Mouse (Mus musculus) pancreas, adult 10 weeks (tissue): ENCODE data around the gene Ap3d1. TPM values are rescaled to one million over a fixed set of nuclear protein-coding genes. Genes with fewer than 3 reads are reported as not detected.

ENCODE experiments used
- polyA plus RNA-seq: library from polyadenylated mRNA; stranded (reverse); fragments of 350-450 nt; fragmentation: Illumina TruSeq; extraction: RNeasy Lipid Tissue Mini Kit (QIAGEN cat#74804); gene quantifications from one replicate; pipeline ENCODE4 v1.2.3, GENCODE M21; 2015; ENCODE audit warnings: low read depth, low replicate concordance; ENCODE audit not compliant: insufficient read depth

Ap3d1 gene
- polyA plus RNA-seq: 48.4 TPM

DNA sequence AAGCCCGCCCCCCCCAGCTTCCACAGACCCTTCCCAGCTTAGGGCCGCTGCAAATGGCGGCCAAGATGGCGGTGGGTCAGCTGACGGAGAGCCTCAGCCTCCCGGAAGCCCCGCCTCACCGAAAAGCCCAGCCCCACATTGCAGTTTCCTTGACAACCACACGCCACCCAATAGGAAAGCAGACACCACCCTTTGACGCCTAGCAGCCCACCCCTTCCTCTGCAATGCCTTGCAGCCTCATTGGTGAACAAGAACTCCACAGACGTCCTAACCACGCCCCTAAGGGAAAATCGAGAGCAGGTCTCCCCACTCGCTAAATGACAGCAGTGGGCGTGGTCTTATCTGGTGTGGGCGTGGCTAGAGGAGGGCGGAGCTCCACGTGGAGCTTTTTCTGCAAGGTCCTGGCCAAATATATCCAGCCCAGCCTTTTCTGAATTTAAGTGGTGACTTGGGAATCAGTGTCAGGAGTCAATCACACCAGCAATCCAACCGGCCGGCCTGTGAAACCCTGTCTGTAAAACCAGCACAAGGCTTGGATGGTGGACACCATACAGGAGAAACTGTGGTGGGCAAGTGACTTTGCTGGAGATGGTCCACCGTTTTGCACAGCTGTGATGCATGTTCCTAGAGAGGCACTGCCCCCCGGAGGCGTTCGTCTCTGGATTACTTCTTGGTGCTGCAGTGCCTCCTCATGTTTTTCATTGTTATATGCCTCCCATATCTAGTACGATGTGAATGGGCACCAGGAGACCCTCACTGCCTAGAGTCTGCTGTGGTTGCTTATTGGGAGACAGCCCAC lies at the start of gene Ap3d1:
Gene Ap3d1 (minus strand): TSS at position 85 of the 799 bp plus-strand sequence.

DNA sequence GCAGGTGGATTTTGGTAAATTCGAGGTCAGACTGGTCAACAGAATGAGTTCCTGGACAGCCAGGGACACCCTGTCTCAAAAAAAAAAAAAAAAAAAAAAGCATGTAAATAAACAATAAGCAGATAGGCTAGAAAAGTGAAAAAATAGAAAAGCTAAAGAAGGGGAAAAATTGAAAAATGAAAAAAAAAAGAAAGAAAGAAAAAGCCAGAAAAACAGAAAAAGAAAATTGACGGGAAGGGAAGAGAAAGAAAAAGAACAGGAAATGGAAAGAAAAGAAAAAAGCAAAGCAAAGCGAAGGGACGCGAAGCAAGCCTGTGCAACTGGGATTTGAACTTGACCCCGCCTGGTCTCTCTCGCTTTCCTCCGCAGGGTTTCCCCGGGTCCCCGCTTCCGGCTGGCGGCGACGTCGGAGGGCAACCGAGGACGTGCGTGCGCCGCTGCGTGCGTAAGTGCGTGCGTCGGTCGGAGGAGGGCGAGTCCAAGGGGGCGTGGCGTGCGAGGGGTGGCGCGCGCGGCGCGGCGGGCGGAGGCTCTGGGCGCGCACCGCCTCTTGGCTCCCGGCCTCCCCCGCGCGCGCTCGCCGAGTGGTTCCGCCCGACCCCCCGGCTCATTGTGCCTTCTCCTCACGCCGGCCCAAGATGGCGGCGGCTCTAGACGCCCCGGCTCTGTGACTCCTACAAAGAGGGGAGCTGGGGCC lies 12.7 kb upstream of the Ap3d1 start, which contains the start of gene Dot1l:
Gene Dot1l (plus strand): TSS at position 613 of the 697 bp plus-strand sequence.

DNA sequence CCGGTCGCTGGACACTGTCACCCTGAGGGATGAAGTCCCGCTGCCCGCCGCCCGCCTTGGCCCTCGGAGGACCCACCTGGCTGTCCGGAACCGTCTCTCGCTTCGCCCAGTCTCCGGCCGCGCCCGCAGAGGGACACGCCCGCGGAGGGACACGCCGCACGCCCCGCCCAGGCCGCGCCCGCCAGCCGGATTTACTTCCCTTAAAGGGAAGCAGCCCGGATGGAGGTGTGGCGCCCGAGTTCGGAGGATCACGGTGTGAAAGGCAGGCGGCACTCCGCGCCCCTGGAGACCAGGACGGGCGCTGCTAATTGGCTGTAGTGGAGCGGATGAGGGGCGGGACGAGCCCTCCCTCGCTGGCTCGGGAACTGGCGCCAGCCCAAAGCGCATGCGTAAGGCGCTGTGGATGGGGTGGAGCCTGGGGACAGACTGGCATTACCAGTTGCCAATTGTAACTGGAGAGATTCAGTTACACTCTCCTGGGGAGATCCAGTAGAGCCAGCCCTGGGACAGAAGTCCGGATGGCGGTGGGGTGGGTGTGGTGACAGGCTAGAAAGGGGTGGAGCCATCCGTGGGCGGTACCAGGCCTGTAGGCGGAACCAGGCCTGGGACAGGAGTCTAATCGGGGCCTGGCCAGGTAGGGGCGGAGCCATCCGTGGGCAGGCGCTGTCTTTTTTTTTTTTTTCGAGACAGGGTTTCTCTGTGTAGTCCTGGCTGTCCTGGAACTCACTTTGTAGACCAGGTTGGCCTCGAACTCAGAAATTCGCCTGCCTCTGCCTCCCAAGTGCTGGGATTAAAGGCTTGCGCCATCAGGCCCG lies 40.1 kb downstream of the Ap3d1 start, which contains the start of the genes Mob3a and Izumo4:
Gene Mob3a (minus strand): TSS at position 257 of the 815 bp plus-strand sequence.
Gene Izumo4 (plus strand): TSS at position 464 of the 815 bp plus-strand sequence.

DNA sequence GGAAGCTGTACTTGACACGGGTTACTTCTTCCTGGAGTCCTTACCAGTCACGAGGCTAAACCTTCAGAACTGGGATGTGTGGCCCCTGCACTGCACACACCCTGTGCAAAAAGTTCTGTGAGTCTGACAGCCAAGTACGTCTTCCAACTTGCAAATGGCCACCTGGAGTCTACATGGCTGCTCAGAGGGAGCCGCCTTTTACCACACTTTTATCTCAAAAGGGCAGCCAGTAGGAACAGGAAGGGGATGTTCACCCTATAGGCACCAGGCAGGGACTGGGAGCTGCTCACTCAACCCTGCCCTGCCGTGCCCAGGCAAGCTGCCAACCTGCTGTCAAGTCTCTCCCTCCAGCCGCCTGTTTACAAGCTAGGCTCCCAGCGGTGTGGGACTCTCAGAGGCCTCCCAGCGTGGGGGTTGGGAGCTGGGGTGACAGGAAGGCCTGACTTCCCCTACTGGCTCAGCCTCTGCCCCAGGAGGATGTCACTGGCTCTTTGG lies 64.1 kb downstream of the Ap3d1 start, which contains the start of gene Mknk2:
Gene Mknk2 (minus strand): TSS at position 171 of the 495 bp plus-strand sequence.

Other genes starting within 250 kb of the Ap3d1 start
- not detected for gene Onecut3, start 247.4 kb downstream of the Ap3d1 start, polyA plus RNA-seq
- not detected for gene Atp8b3, start 203.1 kb downstream of the Ap3d1 start, polyA plus RNA-seq
- gene Rexo1, start 180.7 kb downstream of the Ap3d1 start, polyA plus RNA-seq: 6.7 TPM
- gene Klf16, start 164.9 kb downstream of the Ap3d1 start, polyA plus RNA-seq: 3.2 TPM
- gene Abhd17a, start 151.9 kb downstream of the Ap3d1 start, polyA plus RNA-seq: 20.8 TPM
- gene Scamp4, start 139.4 kb downstream of the Ap3d1 start, polyA plus RNA-seq: 17.1 TPM
- not detected for gene Adat3, start 139.4 kb downstream of the Ap3d1 start, polyA plus RNA-seq
- gene Gm49322, start 136.2 kb downstream of the Ap3d1 start, polyA plus RNA-seq: 1.0 TPM
- 47.7 TPM for gene Csnk1g2, start 119.4 kb downstream of the Ap3d1 start, polyA plus RNA-seq
- gene Btbd2, start 85.2 kb downstream of the Ap3d1 start, polyA plus RNA-seq: 7.6 TPM
- gene Mknk2, start 64.2 kb downstream of the Ap3d1 start, polyA plus RNA-seq: 15.8 TPM
- 3.8 TPM for gene Mob3a, start 40.3 kb downstream of the Ap3d1 start, polyA plus RNA-seq
- gene Izumo4, start 40.1 kb downstream of the Ap3d1 start, polyA plus RNA-seq: 24.6 TPM
- 7.8 TPM for gene Dot1l, start 12.9 kb upstream of the Ap3d1 start, polyA plus RNA-seq
- 9.5 TPM for gene Sf3a2, start 55.9 kb upstream of the Ap3d1 start, polyA plus RNA-seq
- gene Plekhj1, start 56.4 kb upstream of the Ap3d1 start, polyA plus RNA-seq: 17.7 TPM
- not detected for gene Amh, start 63.0 kb upstream of the Ap3d1 start, polyA plus RNA-seq
- not detected for gene Jsrp1, start 71.2 kb upstream of the Ap3d1 start, polyA plus RNA-seq
- 185 TPM for gene Oaz1, start 84.4 kb upstream of the Ap3d1 start, polyA plus RNA-seq
- not detected for gene Lingo3, start 101.8 kb upstream of the Ap3d1 start, polyA plus RNA-seq
- gene Lsm7, start 112.9 kb upstream of the Ap3d1 start, polyA plus RNA-seq: 38.7 TPM
- 7.9 TPM for gene Sppl2b, start 113.0 kb upstream of the Ap3d1 start, polyA plus RNA-seq
- not detected for gene Tmprss9, start 129.6 kb upstream of the Ap3d1 start, polyA plus RNA-seq
- gene Timm13, start 158.7 kb upstream of the Ap3d1 start, polyA plus RNA-seq: 31.2 TPM
- 2.3 TPM for gene Lmnb2, start 176.0 kb upstream of the Ap3d1 start, polyA plus RNA-seq
- gene Gadd45b, start 187.8 kb upstream of the Ap3d1 start, polyA plus RNA-seq: 4.3 TPM